In the genomic region with DNA sequence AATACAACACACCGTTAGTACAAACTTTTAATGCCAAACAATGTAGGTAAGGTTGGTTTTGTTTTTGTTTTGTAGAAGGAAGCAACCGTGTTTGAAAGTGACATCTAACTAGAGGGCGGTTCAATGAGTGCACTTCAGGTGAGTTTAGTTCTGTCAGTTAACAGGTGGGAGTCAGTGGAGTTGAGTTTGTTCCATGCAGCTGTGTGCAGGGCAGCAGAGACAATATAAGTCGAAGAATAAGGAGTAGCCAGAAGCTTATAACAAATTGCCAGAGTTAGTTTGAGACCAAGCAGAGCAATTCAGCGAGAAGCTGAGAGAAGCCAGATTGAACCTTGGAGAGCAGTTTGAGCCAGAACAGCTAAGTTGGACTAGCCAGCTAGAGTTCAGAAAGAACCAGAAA, we compare ENCODE assay signal across 25 mouse cellular contexts.
DNase-seq lines count a peak whose midpoint lies in the region; ATAC-seq and TF ChIP-seq lines count a peak whose summit lies in the region.
"Had no signal": no experiment of that assay in that cellular context is flagged by ENCODE, and none has a peak within 500 bp of the region (broad histone marks: within the 10 kb centered on the region; RNA-seq: fewer than 3 reads in every experiment).

No protein-coding gene starts in this region.

- H3K36me3 ChIP-seq in intestine, embryonic 14.5 days (ENCODE audit: control insufficient read depth, insufficient read depth, low read length): no peaks in the 10 kb centered on the region
- no peaks in the 10 kb centered on the region for H3K36me3 ChIP-seq in intestine, postnatal 0 days (ENCODE audit: control insufficient read depth, insufficient read depth)
- H3K36me3 ChIP-seq in lung, postnatal 0 days (ENCODE audit: insufficient read depth, low read length): no peaks in the 10 kb centered on the region
- no peaks in the 10 kb centered on the region for H3K36me3 ChIP-seq in limb, embryonic 10.5 days
- H3K36me3 ChIP-seq: embryonic facial prominence, embryonic 10.5 days; embryonic facial prominence, embryonic 13.5 days; forebrain, embryonic 12.5 days; forebrain, embryonic 15.5 days; heart, embryonic 10.5 days; heart, embryonic 13.5 days; hindbrain, embryonic 12.5 days; hindbrain, embryonic 15.5 days had no signal

- peak; percentile 48 for DNase-seq in intestine, embryonic 14.5 days (ENCODE audit: low spot score)
- no peak for DNase-seq in lung, postnatal 0 days (ENCODE audit: low spot score)
- no peak for DNase-seq in lung, adult 2 months
- DNase-seq in limb, embryonic 10.5 days (ENCODE audit: low spot score): peak; percentile 21
- no peak for DNase-seq in right cerebral cortex, postnatal 14 days
- DNase-seq: adrenal gland, postnatal 14 days; cerebellum, adult 11-12 months; cerebellum, adult 8-10 months; cerebellum, postnatal 10 days; cerebellum, postnatal 36 days; embryo, embryonic 11 days; gastrocnemius, postnatal 10 days; gastrocnemius, postnatal 36 days; heart, postnatal 14 days had no signal

- H3K9me3 ChIP-seq in intestine, embryonic 14.5 days (ENCODE audit: control insufficient read depth, low read length): no peaks in the 10 kb centered on the region
- no peaks in the 10 kb centered on the region for H3K9me3 ChIP-seq in intestine, postnatal 0 days (ENCODE audit: control insufficient read depth)
- H3K9me3 ChIP-seq in lung, postnatal 0 days (ENCODE audit: low read length): no peaks in the 10 kb centered on the region
- no peaks in the 10 kb centered on the region for H3K9me3 ChIP-seq in limb, embryonic 10.5 days (replicated peaks)
- H3K9me3 ChIP-seq: embryonic facial prominence, embryonic 10.5 days; embryonic facial prominence, embryonic 13.5 days; forebrain, embryonic 12.5 days; forebrain, embryonic 15.5 days; heart, embryonic 10.5 days; heart, embryonic 13.5 days; hindbrain, embryonic 12.5 days; hindbrain, embryonic 15.5 days had no signal

- H3K9ac ChIP-seq in intestine, embryonic 14.5 days (ENCODE audit: low read length): no peak overlapping the region
- H3K9ac ChIP-seq in intestine, postnatal 0 days (ENCODE audit: low read depth, low read length): no peak overlapping the region
- H3K9ac ChIP-seq in lung, postnatal 0 days (replicated peaks; ENCODE audit: low read depth): no peak overlapping the region
- H3K9ac ChIP-seq: embryonic facial prominence, embryonic 13.5 days; forebrain, embryonic 12.5 days; forebrain, embryonic 15.5 days; heart, embryonic 13.5 days; hindbrain, embryonic 12.5 days; hindbrain, embryonic 15.5 days had no signal

- 0 out of 2 replicates have a peak, but pooled peaks cover 6% of the 10 kb centered on the region for H3K27me3 ChIP-seq in intestine, embryonic 14.5 days (replicated peaks; ENCODE audit: control insufficient read depth, insufficient read depth, low read length)
- peaks cover 20% of the 10 kb centered on the region for H3K27me3 ChIP-seq in intestine, postnatal 0 days (replicated peaks; ENCODE audit: control insufficient read depth, insufficient read depth, low read length)
- H3K27me3 ChIP-seq in lung, postnatal 0 days (replicated peaks; ENCODE audit: insufficient read depth, low read length): no peaks in the 10 kb centered on the region
- no peaks in the 10 kb centered on the region for H3K27me3 ChIP-seq in limb, embryonic 10.5 days (ENCODE audit: low read depth, poor library complexity, severe bottlenecking)
- H3K27me3 ChIP-seq: forebrain, embryonic 12.5 days; forebrain, embryonic 15.5 days; heart, embryonic 13.5 days; hindbrain, embryonic 12.5 days; hindbrain, embryonic 15.5 days had no signal

- no peak for TF ChIP-seq CTCF in intestine, postnatal 0 days (IDR thresholded peaks at IDR 0.05; ENCODE audit: low read depth)
- no peak for TF ChIP-seq CTCF in lung, postnatal 0 days (IDR thresholded peaks at IDR 0.05)
- TF ChIP-seq CTCF in lung, adult 2 months (IDR thresholded peaks at IDR 0.05; ENCODE audit: insufficient read depth, low read length): no peak

- H3K27ac ChIP-seq in intestine, embryonic 14.5 days (ENCODE audit: low read depth): no peak overlapping the region
- no peak overlapping the region for H3K27ac ChIP-seq in intestine, postnatal 0 days (ENCODE audit: low read depth, low read length)
- 0 out of 2 replicates have a peak overlapping the region, but pooled peaks have one; percentile 4 for H3K27ac ChIP-seq in lung, postnatal 0 days (ENCODE audit: low read length)
- no peak overlapping the region for H3K27ac ChIP-seq in limb, embryonic 10.5 days
- H3K27ac ChIP-seq: embryonic facial prominence, embryonic 10.5 days; embryonic facial prominence, embryonic 13.5 days; forebrain, embryonic 12.5 days; forebrain, embryonic 15.5 days; heart, embryonic 10.5 days; heart, embryonic 13.5 days; hindbrain, embryonic 12.5 days; hindbrain, embryonic 15.5 days had no signal

- no peak overlapping the region for H3K4me2 ChIP-seq in intestine, embryonic 14.5 days (ENCODE audit: low read length)
- H3K4me2 ChIP-seq in intestine, postnatal 0 days (replicated peaks; ENCODE audit: low read depth): no peak overlapping the region
- H3K4me2 ChIP-seq in lung, postnatal 0 days (replicated peaks; ENCODE audit: low read depth, low read length): no peak overlapping the region
- H3K4me2 ChIP-seq: embryonic facial prominence, embryonic 13.5 days; forebrain, embryonic 12.5 days; forebrain, embryonic 15.5 days; heart, embryonic 13.5 days; hindbrain, embryonic 12.5 days; hindbrain, embryonic 15.5 days had no signal

- ATAC-seq in intestine, embryonic 14.5 days (replicated peaks; ENCODE audit: low FRiP score, low TSS enrichment, low read depth): no peak
- no peak for ATAC-seq in intestine, postnatal 0 days
- ATAC-seq in lung, postnatal 0 days: no peak
- ATAC-seq: CD4-positive, CD25-positive, alpha-beta regulatory T cell, adult 4 months; forebrain, embryonic 15.5 days had no signal

- no peak for TF ChIP-seq EP300 in lung, postnatal 0 days (IDR thresholded peaks at IDR 0.05)

- H3K4me3 ChIP-seq in intestine, embryonic 14.5 days (ENCODE audit: low read depth, low read length): no peak overlapping the region
- no peak overlapping the region for H3K4me3 ChIP-seq in intestine, postnatal 0 days (ENCODE audit: low read depth, low read length)
- no peak overlapping the region for H3K4me3 ChIP-seq in lung, postnatal 0 days (ENCODE audit: low read depth, low read length)
- H3K4me3 ChIP-seq in lung, adult 2 months (replicated peaks; ENCODE audit: extremely low read depth, low read depth, low read length): no peak overlapping the region
- H3K4me3 ChIP-seq in limb, embryonic 10.5 days: no peak overlapping the region
- H3K4me3 ChIP-seq: embryonic facial prominence, embryonic 10.5 days; embryonic facial prominence, embryonic 13.5 days; erythroblast, embryonic 14.5 days; forebrain, embryonic 12.5 days; forebrain, embryonic 15.5 days; heart, embryonic 10.5 days; heart, embryonic 13.5 days; hindbrain, embryonic 12.5 days; hindbrain, embryonic 15.5 days had no signal

- peaks cover 4% of the 10 kb centered on the region for H3K4me1 ChIP-seq in intestine, embryonic 14.5 days (replicated peaks; ENCODE audit: control insufficient read depth, insufficient read depth, low read length)
- no peaks in the 10 kb centered on the region; the same call in 1 of the 2 replicates for H3K4me1 ChIP-seq in intestine, postnatal 0 days (replicated peaks; ENCODE audit: control insufficient read depth, insufficient read depth, low read length)
- H3K4me1 ChIP-seq in lung, postnatal 0 days (ENCODE audit: insufficient read depth, low read depth, low read length): peaks cover 5% of the 10 kb centered on the region
- peaks cover 2% of the 10 kb centered on the region; the same call in 1 of the 2 replicates for H3K4me1 ChIP-seq in lung, adult 2 months (ENCODE audit: control insufficient read depth, insufficient read depth, low read length)
- H3K4me1 ChIP-seq in limb, embryonic 10.5 days: peaks cover 7% of the 10 kb centered on the region

- WGBS in intestine, embryonic 14.5 days: 89% methylated on average over 5 of the region's 5 CpGs
- 88% methylated on average over 5 of the region's 5 CpGs for WGBS in intestine, postnatal 0 days
- 82% methylated on average over 5 of the region's 5 CpGs for WGBS in lung, postnatal 0 days
- 73% methylated on average over 5 of the region's 5 CpGs for WGBS in lung, adult 2 months
- 92% methylated on average over 5 of the region's 5 CpGs for WGBS in limb, embryonic 10.5 days

- TF ChIP-seq POLR2A in lung, adult 2 months (IDR thresholded peaks at IDR 0.05; ENCODE audit: borderline replicate concordance, extremely low read depth, low read depth, low read length): no peak

Comparison
In these comparisons a context has a peak if more than half of its experiments do, and no peak if none do; other contexts are left out.
1. DNase-seq: peak in intestine, embryonic 14.5 days (single experiment) and limb, embryonic 10.5 days (single experiment); none in lung, postnatal 0 days (single experiment), lung, adult 2 months (single experiment) and right cerebral cortex, postnatal 14 days (single experiment).